Mouse (Mus musculus): ENCODE measurements around the gene Ulk4.

DNA sequence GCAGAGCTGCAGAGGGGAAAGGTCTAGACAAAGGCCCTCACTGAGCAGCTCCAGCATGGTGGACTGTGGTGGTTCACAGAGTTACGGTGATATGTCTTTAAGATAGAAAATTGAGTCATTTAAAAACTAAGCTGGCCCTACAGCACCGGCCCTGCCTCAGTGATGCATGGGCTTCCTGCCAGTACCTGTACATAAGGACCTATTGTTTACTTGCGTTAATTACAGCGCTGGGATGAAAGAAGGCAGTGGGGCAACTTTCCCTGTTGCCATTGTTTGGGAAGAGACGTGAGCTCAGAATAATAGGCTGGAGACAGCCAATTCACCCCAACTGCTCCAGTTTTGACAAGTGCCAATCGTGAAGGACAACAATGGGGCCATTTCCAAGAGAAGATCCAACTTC is 344.6 kb downstream of the Ulk4 start:
- TF ChIP-seq POLR2A (IDR thresholded peaks at IDR 0.05; ENCODE audit: borderline replicate concordance, extremely low read depth, insufficient read depth, insufficient read length, poor library complexity, severe bottlenecking) (no peak), CTCF (IDR thresholded peaks at IDR 0.05; ENCODE audit: borderline replicate concordance, extremely low read depth, insufficient read depth, insufficient read length) (no peak)
